Mouse (Mus musculus): ENCODE measurements around the gene Cwc15.

DNA sequence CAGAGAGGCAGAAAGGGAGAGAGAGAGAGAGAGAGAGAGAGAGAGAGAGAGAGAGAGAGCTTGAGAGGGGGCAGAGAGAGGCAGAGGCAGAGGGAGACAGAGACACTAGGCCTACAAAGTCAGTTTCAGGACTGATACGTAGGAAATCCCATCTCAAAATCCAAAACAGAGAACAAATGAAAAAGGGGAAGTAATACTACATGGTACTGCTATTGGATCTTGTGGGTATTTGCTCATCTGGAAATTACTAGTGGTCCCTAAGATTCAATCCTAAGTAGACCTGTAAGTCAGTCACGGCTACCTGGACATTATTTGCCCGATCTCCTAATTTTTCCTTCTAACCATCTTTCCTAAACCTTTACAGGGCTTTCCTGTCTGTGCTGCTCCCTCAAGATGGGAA, 44.1 kb upstream of the Cwc15 start:
- no peak for TF ChIP-seq CTCF (IDR thresholded peaks at IDR 0.05; ENCODE audit: low read depth, low read length)
- no peak for TF ChIP-seq POLR2A (IDR thresholded peaks at IDR 0.05; ENCODE audit: extremely low read depth, insufficient read depth, low read length)

All from liver, adult 2 months (tissue).